Mouse (Mus musculus) hindbrain, embryonic 15.5 days (tissue): ENCODE results near the gene Cpa1. TPM values are rescaled to one million over a fixed set of nuclear protein-coding genes. Genes with fewer than 3 reads are reported as not detected.

ENCODE experiments used
- polyA plus RNA-seq: library from polyadenylated mRNA; unstranded; fragments of >200 nt; fragmentation: Nextera tagmentation; extraction: Ambion mirVana; gene quantifications from 2 replicates; pipeline ENCODE4 v1.2.1, GENCODE M21; 2015

The Cpa1 gene
- polyA plus RNA-seq, 1 experiment from 2014 or later = 0.73 TPM

Other genes starting within 250 kb of the Cpa1 start
- gene Zc3hc1, start 248.2 kb upstream of the Cpa1 start, polyA plus RNA-seq = 61.1 and 61.3 TPM in 2 replicates
- 34.4 and 36.9 TPM in 2 replicates for gene Klhdc10, start 237.3 kb upstream of the Cpa1 start, polyA plus RNA-seq
- gene Tmem209, start 129.4 kb upstream of the Cpa1 start, polyA plus RNA-seq = 25.4 and 30.3 TPM in 2 replicates
- 0.22 TPM in 1 of 2 replicates, not detected in the other for gene Ssmem1, start 129.4 kb upstream of the Cpa1 start, polyA plus RNA-seq
- gene Cpa2, start 97.6 kb upstream of the Cpa1 start, polyA plus RNA-seq = 7.3 and 8.5 TPM in 2 replicates
- gene Cpa4, start 70.8 kb upstream of the Cpa1 start, polyA plus RNA-seq = 0.52 and 0.96 TPM in 2 replicates
- gene Cpa5, start 28.2 kb upstream of the Cpa1 start, polyA plus RNA-seq = not detected in 2 replicates
- 11.7 and 12.7 TPM in 2 replicates for gene Cep41, start 54.5 kb downstream of the Cpa1 start, polyA plus RNA-seq
- gene Mest, start 84.3 kb downstream of the Cpa1 start, polyA plus RNA-seq = 321 and 324 TPM in 2 replicates